Mouse (Mus musculus): Measurements from ENCODE around the gene Tox4.
"Not testable (repeated sequence)": the region's sequence is repeated elsewhere in the genome, so short reads cannot be mapped to it uniquely, and the experiment has no call there.

Gene Tox4

DNA sequence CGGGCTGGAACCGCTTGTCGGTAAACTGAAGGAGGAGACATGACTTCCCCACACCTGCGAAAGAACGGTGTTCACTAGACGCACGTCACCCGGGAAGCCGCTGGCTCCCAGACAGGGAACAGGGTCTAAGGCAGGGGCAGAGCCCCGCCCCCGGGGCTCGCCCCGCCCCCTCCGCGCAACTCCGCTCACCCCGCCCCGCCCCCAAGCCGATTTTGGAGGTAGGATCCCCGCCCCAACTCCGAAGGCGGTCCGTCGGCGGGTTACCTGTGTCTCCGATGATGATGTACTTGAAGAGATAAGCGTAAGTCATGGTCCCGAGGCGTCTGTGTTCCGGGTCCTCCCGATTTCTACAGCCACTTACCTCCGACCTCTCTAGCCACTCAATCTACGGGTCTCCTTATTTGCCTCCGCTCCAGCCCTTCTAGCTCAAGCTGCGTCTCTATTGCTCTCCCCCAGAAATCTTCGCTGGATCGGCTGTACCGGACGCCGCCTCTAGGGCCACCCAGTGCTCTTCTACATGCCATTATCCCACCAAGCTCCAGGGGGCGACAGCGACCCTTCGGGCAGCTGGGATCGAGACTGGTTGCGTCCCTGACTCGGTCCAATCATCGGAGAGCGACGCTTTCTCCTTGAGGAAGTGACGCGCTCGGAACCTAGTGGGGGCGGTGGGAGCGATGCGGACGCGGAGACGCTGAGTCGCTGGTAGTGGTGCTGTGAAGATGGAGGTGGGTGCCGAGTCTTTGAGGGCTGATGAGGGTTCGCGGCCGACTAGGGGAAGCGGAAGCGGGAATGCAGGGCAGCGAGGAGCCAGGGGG, at the start of gene Tox4, which contains the start of gene Rab2b:
Gene Tox4 (plus strand): TSS at position 215 of the 815 bp plus-strand sequence.
Gene Rab2b (minus strand): TSS at position 614 of the 815 bp plus-strand sequence.
- peak; percentile 97 for DNase-seq (ENCODE audit: low read depth, low spot score)

GRCm38 (mm10) chr14:52232249-52232648, 46.7 kb upstream of the Tox4 start:
- no peak for DNase-seq (ENCODE audit: low read depth, low spot score)

GRCm38 (mm10) chr14:52235165-52235564, 43.8 kb upstream of the Tox4 start:
- DNase-seq (ENCODE audit: low read depth, low spot score), result no peak

DNA sequence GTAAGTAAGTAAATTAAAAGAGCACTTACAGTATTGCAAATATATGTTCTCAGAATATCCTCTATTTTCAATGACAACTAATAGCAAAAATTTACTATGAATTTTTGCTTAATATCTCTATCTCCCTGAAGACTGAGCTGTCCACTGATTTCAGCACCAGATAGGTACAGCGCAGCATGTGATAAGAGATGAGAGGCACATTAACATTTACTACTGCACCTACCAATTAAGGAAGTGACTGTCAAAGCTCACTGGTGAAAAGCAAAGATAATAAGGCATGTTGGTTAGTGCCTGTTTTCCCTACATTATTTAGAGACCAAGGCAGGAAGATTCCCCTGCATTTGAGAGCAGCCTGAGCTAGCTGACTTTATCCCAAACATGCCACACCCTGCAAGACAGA, 42.7 kb upstream of the Tox4 start:
- no peak for DNase-seq (ENCODE audit: low read depth, low spot score)

DNA sequence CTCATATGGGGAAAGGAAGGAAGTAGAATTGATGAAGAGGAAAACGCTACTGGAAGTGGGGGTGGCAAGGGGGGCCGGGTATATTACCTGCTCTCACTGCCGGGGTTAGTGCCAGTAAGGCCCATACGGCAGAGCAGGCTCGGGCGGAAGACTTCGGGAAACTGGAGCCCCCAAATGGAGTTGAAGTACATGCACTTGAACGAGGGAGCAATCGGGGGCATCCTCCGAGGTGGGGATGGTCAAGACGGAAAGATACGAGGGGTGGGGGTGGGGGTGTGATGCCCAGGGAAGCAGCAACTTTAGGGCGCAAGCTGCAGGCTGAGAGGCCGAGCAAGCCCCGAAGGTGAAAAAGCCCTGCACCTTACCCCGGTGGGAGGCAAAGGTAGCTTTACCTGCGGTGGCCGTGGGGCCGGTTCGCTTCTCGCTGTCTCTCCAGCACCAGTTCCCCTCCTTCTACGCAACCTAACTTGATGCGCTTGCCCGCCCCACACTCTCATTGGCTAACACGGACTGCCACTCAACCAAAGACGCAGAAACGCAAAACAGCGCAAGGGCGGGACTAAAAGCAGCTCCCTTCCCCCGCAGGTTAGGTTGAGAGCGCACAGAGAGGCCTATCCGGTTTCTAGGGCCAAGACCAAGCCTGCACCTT, 34.8 kb upstream of the Tox4 start:
- DNase-seq (ENCODE audit: low read depth, low spot score), result peak; percentile 100

DNA sequence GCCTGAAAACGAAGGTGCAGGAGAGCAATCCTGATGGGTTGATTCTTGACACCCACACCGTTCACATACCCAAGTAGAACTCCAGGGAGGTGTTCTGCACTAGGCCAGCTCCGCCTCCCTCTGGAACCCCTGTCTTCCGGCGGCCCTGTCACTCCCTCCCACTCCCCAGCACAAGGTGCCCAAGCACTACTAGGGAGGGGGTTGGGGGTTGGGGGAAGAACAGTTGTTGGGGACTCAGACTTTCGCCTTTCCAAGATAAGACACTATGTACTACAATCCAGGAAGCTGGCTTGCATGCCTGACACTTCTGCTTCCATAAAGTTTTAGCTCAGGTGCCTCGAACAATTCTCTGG, 34.3 kb upstream of the Tox4 start:
- DNase-seq (ENCODE audit: low read depth, low spot score), result no peak

DNA sequence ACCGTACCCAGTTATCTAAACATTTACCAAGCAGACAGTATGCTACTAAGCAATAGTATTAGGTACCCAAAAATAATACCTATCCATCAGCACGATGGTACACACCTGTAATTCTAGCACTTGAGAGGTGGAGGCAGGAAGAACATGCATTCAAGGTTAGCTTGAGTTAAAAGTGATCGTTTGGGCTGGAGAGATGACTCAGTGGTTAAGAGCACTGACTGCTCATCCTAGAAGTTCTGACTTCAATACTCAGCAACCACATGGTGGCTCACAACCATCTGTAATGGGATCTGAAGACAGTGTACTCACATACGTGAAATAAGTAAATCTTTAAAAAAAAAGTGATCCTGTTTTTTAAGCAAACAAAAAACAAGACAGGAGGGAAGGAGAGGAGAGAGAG, 32.8 kb upstream of the Tox4 start:
- DNase-seq (ENCODE audit: low read depth, low spot score), result no peak

DNA sequence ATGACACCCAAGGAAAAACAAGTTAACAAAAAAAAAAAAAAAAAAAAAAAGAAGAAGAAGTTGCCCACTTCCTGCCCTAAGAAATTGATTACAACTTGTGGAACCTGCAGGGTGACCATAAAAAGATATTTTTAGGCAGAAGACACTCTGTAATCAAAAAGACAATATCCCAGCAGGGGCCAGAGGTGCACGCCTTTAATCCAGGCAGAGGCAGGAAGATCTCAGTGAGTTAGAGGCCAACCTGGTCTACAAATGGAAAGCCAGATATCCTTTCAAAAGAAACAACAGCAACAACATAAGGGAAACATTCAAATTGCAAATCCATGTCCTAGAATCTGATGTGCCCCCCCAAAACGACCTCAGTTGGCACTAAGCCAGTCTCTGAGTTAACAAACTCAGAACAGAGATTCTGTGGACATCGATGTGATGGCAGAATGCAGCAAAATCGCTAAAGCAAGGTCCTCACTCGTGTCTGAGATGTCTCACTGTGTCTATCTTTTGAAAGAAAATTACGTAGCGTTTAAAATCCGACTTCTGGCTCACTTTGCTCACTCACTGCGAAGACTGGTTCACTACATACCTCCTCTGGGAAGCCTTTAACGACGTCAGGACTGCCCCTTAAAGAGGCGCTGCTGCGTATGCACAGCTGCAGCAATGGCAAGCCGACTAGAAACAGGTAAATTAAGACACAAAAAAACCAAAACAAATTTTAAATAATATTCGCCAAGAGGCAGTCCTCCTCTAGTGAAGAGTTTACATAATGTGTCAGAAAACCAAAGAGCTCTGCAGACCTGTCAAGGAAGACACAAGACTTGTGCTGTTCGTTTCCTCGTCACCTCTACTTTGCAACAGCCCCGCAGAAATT, 22.4 kb upstream of the Tox4 start:
- DNase-seq (ENCODE audit: low read depth, low spot score), result no peak

DNA sequence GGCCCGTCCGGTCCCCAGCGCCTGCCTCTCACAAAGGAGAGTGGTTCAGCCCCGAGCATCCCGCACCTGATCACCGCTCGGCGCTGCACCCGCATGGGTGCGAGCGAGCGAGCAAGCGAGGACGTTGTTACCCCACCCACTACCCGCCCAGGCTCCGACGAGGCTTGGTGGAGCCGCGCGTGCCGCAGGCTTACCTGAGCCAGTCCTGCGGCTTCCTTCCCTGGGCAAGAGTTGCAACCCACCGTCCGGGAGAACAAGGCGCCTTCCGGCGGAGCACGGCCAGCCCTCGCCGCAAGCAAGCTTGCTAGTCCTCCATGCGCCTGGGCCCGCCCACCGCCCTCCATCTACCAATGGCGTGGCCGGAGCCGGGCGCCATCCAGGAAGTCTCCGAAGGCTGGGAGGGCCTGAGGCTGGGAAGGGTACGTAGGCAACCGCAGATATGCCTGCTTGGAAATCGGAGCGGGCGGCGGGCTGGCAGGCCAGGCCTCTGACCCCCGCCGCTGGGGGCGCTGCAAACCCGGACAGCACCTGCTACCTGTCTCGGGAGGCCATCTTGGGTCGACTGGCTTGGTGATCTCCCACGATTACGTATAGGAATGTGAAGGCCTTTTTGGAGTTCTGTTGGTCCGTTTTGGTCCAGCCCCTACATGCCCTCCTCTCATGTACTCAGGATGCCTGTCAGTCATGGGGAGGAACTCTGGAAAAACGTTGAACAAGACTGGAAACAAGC, 21.3 kb upstream of the Tox4 start, which contains the start of gene Chd8:
Gene Chd8 (minus strand): TSS at position 297 of the 730 bp plus-strand sequence.
- DNase-seq (ENCODE audit: low read depth, low spot score), result peak; percentile 93

DNA sequence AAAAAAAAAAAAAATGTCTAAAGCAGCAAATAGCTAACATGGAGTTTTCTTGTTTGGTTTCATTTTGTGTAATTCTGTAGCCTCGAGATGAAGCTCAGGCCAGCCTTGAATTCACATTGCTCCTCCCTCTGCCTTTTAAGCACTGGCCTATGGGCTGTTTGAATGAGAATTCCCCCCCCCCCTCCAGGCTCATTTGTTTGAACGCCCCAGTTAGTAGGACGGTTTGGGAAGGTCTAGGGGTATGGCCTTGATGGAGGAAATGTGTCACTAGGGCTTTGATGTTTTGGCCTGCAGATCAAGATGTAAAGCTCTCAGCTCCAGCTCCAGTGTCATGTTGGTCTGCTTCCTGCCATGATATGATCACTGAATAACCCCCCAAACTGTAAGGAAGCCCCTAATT, 6.2 kb upstream of the Tox4 start:
- no peak for DNase-seq (ENCODE audit: low read depth, low spot score)

DNA sequence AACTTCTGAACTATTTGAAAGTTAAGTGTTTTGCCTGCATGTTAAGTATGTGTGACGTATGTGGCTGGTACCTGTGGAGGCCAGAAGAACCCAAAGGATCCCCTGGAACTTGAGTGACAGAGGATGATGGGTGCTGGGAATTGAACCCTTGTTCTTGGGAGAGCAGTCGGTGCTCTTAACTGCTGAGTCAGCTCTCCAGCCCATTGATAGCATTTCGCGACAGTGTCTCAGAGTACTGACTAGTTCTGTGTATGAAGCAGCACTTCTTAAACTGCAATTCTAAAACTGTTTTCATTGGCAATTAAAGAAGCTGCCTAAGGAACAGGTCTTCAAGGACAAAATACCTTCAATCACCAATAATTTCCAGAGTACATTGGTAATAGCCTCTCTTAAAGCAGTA, 1.7 kb upstream of the Tox4 start:
- no peak for DNase-seq (ENCODE audit: low read depth, low spot score)

GRCm38 (mm10) chr14:52279747-52280120, 788 bp downstream of the Tox4 start:
- DNase-seq (ENCODE audit: low read depth, low spot score), result no peak

- no peak for DNase-seq (ENCODE audit: low read depth, low spot score)
Observed at GRCm38 (mm10) chr14:52283629-52284028, 4.7 kb downstream of the Tox4 start.

GRCm38 (mm10) chr14:52284191-52284590, 5.2 kb downstream of the Tox4 start:
- DNase-seq (ENCODE audit: low read depth, low spot score), result no peak

- no peak for DNase-seq (ENCODE audit: low read depth, low spot score)
Observed at GRCm38 (mm10) chr14:52295558-52296264, 16.8 kb downstream of the Tox4 start.

DNA sequence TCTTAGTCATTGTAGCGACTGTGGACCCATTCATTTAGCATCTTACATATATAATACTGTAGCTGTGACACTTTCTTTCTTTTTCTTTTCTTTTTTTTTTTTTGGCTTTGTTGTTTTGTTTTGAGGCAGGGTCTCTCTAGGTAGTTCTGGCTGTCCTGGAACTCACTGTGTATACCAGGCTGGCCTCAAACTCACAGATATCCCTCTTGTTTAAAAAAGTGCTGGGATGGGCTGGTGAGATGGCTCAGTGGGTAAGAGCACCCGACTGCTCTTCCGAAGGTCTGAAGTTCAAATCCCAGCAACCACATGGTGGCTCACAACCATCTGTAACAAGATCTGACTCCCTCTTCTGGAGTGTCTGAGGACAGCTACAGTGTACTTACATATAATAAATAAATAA, 24.6 kb downstream of the Tox4 start:
- not testable (repeated sequence) for DNase-seq (ENCODE audit: low read depth, low spot score)

GRCm38 (mm10) chr14:52304644-52305271, 25.8 kb downstream of the Tox4 start, which contains the start of gene Mettl3:
Gene Mettl3, minus strand, starts transcription at chr14:52305128.
- DNase-seq (ENCODE audit: low read depth, low spot score), result peak; percentile 89

DNA sequence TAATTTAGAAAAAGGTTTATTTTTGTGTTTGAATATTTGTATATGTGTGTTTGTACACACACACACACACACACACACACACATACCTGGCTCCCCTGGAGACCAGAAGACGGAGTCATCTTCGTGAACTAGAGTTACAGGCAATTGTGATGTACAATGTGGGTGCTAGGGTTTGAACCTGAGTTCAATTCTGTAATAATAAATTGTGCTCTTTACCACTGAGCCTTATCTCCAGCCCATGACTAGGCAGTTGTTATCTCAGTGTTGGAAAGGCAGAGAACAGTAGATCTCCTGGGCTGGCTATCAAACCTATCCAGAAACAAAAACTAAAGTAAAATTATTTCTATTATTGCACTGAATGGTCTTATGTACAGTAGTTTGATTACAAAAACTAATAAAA, 27.2 kb downstream of the Tox4 start:
- no peak for DNase-seq (ENCODE audit: low read depth, low spot score)

GRCm38 (mm10) chr14:52310343-52310742, 31.4 kb downstream of the Tox4 start:
- not testable (repeated sequence) for DNase-seq (ENCODE audit: low read depth, low spot score)

DNA sequence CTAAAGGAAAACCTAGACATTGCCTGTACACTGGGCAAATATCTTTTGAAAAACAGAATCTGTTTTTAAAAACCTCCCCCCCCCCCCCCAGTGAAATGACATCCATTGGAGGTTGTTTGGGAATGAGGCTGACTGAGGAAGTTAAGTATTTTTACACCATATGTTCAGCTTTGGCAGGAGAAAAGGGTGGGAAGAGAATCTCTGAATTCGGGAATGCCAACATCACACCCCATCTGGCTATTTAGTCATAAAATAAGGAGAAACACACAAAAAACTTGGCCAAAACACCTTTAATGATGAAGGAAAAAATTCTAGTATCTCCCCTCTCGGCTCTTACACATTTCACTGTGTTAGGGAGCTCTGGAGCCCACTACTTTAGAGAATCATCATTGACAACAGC, 32.0 kb downstream of the Tox4 start:
- no peak for DNase-seq (ENCODE audit: low read depth, low spot score)

All from retina, adult 2 months (tissue).